Mouse (Mus musculus): ENCODE results near the gene Ndufaf5. TPM values are rescaled to one million over a fixed set of nuclear protein-coding genes. Genes with fewer than 3 reads are reported as not detected.

Gene Ndufaf5
- polyA plus RNA-seq (2012): 20.7 and 22.1 TPM in 2 replicates

GRCm38 (mm10) chr2:140170127-140170802, at the start of gene Ndufaf5, which contains the start of gene Esf1:
TSS of gene Ndufaf5 (plus strand) at chr2:140170649.
TSS of gene Esf1 (minus strand) at chr2:140170564.

GRCm38 (mm10) chr2:140151743-140152142, 18.7 kb upstream of the Ndufaf5 start, which contains the start of gene Gm17374:
TSS of gene Gm17374 (plus strand) at chr2:140152043.

Other genes with a start within 250 kb of the Ndufaf5 start
- 1.0 and 1.4 TPM in 2 replicates for gene Tasp1, start 103.8 kb upstream of the Ndufaf5 start, polyA plus RNA-seq (2012)
- gene Gm17374, start 18.6 kb upstream of the Ndufaf5 start, polyA plus RNA-seq (2012): not detected in 2 replicates
- 1.7 and 3.1 TPM in 2 replicates for gene Esf1, start 85 bp upstream of the Ndufaf5 start, polyA plus RNA-seq (2012)
- not detected in 2 replicates for gene Sel1l2, start 219.1 kb downstream of the Ndufaf5 start, polyA plus RNA-seq (2012)
- 19.8 and 19.9 TPM in 2 replicates for gene Macrod2, start 224.7 kb downstream of the Ndufaf5 start, polyA plus RNA-seq (2012)